Mouse (Mus musculus) cerebellum, adult 18-20 months (tissue): ENCODE measurements around the gene Bag6.
A peak's percentile ranks its signal among the peaks of the same experiment; 100 is the strongest.

ENCODE experiments used
- DNase-seq, 2 experiments: peaks; one replicate each; pipeline ENCODE4 v3.0.0; 2021

Bag6 gene

GRCm38 (mm10) chr17:35134801-35135590, at the start of gene Bag6:
TSS of gene Bag6 (plus strand) at chr17:35135178.
- peak; percentile 91 to 96 for DNase-seq

GRCm38 (mm10) chr17:35085208-35085865, 49.6 kb upstream of the Bag6 start, which contains the start of gene Ly6g6f:
TSS of gene Ly6g6f (minus strand) at chr17:35085610.
- DNase-seq, result no peak

DNA sequence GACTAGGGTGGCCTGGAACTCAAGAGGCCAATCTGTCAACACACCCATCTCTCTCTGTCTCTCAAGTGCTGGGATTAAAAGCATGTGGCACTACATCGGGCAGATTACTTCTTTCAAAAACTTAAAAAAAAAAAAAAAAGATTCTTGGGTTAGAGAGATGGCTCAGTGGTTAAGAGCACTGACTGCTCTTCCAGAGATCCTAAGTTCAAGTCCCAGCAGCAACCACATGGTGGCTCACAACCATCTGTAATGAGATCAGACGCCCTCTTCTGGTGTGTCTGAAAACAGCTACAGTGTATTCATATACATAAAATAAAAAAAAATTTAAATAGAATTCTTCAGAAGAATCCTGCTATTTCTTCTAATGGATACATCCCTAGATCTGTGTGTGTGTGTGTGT, 46.8 kb upstream of the Bag6 start:
- DNase-seq, result no peak

DNA sequence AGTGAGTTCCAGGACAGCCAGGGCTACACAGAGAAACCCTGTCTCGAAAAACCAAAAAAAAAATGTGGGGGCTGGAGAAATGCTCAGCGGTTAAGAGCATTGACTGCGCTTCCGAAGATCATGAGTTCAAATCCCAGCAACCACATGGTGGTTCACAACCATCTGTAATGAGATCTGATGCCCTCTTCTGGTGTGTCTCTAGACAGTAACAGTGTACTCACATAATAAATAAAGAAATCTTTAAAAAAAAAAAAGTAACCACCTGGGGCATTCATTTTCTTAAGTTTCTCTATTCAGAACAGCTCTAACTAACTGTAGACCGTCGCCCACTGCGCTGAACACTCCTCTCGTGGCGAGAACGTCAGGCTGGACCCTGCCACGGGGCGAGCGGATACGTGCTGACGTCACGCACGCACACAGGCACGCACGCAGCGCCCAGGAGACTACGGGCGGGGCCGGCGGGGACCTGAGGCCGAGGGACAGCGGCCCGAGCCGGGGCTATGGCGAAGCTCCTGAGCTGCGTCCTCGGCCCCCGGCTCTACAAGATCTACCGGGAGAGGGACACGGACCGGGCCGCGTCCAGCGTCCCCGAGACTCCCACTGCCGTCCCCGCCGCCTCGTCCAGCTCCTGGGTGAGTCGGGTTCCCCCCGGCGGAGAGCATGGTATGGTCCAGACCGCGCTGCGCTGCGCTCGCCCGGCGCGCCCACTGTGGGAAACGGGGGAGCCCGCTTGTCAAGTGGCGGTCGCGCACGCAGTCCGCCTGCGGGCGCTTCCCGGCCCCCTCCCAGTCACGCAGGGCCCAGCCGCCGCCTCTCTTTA, 45.9 kb upstream of the Bag6 start, which contains the start of gene Abhd16a:
Gene Abhd16a, plus strand, starts transcription at position 439 of the 820 bp plus-strand sequence.
- DNase-seq, result peak; percentile 97

- peak; percentile 83 to 92 for DNase-seq
These were observed 44.6 kb upstream of the Bag6 start for GRCm38 (mm10) chr17:35090166-35090932.

DNA sequence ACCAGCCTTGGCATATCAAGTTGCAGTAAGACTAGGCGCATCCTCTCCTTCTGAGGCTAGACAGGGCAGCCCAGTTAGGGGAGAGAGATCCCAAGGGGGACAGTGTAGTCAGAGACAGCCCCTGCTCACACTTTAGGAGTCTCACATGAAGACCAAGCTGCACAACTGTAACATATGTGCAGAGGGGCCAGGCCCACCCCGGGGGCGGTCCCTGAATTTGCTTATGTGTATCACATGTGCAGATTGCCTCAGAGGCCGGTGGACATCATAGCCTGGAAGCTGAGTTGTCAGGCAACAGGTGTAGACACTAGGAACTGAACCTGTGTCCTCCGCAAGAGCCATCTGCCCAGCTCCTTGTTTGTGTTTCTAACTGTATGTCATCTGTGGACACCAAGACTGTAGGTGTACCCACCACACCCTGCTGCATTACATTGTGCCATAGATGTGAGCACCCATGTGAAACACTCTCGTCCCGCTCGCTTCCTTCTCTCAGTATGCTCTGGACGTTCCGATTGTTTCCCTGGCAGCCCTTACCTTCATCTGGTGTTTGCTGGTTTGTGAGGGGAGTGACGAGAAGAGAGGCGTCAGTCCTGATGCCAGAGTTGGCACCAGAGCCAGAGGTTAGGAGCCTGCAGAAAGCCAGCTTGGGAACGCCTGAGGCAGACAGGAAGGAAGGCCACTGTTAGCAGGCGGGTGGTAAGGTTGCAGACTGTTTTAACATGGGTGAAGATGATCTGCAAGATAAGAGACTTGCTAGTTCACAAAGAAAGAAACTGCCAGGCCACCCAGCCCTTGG, 42.4 kb upstream of the Bag6 start:
- no peak for DNase-seq

DNA sequence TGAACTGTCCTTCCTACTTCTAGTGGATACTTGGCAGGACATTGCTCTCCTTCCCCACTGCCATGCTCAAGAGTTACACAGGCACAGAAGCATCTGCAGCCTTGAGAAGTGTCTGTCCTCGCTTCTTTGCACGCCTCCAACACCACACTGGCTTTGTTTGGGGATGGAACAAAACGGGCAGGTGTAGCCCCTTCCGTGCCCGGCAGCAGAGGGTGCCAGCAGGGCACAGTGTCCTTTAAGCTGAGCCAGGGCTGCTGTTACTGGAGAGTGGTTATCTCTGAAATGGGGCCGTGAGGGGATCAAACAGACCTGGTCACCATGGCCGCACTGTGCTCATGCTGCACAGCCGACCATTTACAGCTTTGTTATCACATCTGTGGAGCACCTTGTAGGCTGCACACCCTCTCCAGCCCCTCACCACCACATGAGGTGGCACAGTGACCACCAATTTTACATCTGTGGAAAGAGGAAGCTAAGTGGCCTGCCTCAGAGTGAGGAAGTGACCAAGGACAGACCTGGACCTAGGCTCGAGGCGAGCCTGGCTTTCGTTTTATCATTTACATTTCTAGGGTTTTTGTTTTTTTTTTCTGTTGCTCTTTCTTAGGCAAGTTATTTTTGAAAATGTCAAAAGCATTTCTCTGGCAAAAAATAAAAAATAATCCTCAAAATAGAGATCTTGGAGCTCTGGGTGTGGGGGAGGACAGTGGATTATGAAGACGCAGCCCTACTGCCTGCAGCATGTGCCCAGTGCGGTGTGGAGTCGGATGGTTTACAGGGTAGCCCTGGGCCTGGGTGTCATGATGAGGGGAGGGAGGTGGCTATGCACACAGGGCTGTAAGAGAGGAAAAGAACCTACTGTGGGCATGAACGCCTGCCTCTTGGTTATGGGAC, 40.3 kb upstream of the Bag6 start:
- no peak for DNase-seq

DNA sequence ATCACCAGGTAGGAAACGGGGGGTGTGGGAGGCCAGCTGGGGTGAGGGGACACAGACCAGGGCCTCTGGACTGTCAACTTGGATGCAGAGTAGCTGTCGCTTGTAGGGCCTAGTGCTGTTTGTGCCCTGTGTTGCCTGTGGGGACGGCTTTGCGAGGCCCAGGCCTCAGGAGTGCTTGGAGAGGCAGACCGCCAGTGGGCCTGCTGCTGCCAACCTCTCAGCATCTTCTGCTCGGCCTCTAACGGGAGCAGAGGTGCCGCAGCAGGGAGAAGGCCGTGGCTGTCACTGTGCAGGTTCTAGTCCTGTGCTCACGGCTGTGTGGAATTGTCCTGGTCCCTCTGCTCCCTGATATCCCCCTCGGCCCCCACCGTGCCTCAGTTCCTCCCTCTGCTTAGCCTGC, 38.4 kb upstream of the Bag6 start:
- DNase-seq, result peak in 1 of 2 experiments; percentile 58

DNA sequence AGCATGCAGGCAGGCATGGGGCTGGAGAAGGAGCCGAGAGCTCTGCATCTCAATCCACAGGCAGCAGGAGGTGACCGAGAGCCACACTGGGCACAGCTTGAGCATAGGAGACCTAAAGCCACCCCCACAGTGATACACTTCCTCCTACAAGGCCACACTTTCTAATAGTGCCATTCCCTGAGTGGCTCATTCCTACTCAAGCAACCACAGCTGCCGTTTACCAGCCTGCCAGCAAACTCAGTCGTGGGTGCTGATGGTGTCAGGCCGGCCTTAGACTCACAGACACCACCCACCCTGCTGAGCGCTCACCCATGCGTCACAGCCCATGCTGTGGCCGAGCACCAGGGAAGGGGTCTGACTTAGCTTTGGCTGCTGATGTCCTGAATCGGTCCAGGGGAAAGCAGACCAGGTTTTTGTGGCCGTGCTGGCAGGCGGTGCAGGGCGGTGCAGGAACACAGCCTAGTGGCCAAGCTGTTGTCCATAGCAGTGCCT, 37.8 kb upstream of the Bag6 start:
- DNase-seq, result peak; percentile 74 to 75

DNA sequence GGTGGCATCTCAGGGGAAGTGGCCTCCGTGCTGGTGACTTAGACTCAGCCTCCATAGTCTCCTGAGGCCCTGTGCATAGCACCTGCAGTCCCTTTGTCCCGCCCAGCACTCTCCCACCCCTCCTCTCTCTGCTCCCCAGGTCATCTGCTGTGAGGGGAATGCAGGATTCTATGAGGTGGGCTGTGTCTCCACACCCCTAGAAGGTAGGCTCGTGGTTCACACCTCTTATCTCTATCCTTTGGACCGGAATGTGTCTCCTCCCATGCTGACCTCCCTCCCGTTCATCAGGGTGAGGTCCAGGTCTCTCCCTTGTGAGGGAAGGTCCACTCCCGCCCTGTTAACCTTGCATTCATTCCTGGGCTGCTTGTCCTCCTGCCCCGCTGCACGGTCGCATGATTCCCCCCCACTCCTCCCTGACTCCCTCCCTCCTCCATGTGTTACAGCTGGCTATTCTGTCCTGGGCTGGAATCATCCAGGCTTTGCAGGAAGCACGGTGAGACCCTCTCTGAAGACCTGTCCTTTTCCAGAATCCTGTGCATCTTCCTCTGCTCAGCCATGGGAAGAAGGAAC, 34.7 kb upstream of the Bag6 start:
- DNase-seq, result peak in 1 of 2 experiments; percentile 22

GRCm38 (mm10) chr17:35101161-35101560, 33.8 kb upstream of the Bag6 start:
- peak in 1 of 2 experiments; percentile 37 for DNase-seq

- DNase-seq, result peak in 1 of 2 experiments; percentile 47
These were observed 32.7 kb upstream of the Bag6 start for GRCm38 (mm10) chr17:35102299-35102698.

DNA sequence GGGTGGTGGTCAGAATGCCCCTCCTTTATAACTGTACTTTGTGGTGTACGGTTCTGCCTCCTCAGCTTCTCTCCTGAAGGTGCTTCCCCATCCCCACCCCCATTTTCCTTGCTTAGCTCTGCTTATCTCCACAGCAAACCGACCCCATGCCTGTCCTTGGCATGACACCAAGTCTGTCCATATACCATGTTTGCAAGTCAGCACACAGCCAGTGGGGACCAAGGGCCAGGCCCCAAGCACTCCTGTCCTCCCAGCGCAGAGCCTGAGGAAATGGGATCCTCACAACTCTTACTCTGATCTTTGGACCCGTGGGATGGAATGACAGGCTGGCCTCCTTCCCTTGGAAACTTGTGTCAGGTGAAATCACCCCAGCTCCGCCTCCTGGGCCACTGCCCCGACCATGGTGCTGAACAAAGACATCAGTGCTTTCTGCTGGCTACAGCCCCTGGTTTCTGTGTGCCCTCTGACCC, 31.7 kb upstream of the Bag6 start:
- peak in 1 of 2 experiments; percentile 37 for DNase-seq

- no peak for DNase-seq
These were observed 30.9 kb upstream of the Bag6 start for GRCm38 (mm10) chr17:35104079-35104478.

DNA sequence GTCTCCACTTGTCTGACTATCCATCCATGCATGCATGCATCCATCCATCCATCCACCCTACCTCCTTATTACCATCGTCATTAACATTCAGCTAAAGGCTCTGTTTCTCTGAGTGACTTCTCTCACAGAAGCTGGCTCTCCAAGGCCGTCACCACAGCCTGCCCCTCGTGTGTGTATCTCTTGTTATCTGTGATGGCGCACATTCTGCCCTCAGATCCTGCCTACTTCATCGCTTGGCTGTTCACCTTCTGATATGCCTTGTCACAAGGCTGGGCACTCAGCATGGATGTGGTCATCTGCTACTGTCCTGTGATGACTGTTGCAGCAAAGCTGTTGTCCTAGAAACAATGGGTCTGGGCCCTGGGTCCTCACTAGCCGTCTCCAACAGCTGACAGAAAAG, 30.2 kb upstream of the Bag6 start:
- DNase-seq, result no peak

DNA sequence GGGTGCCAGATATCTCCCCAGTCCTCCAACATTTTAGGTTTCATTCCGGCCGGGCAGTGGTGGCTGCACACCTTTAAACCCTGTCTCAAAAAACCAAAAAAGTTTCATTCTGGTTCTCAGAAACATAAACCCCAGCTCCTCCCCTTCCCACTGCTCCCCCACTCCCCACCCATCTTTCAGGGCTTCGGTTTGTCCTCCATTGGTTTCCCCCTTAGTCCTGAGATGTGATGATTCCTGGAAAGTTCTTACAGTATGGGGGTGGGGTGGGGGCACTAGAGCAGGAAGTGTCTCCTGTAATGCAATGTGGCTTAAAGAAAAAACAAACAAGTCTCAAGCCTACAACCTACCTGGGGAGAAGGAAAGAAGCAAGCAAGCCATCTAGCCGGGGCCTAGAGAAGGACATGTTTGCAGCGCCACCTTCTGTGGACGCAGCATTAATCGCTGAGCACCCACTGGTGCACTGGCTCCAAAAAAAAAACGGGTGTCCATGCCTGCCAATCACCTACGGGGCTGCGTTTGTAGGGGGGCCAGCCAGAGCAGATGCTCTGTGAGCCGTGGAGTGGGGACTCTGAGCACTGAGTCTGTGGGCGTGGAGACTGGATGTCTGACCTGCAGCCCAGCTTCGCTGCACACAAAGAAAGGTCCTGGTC, 29.1 kb upstream of the Bag6 start:
- peak; percentile 76 to 77 for DNase-seq

- no peak for DNase-seq
These were observed 28.5 kb upstream of the Bag6 start for GRCm38 (mm10) chr17:35106522-35106921.

- DNase-seq, result peak; percentile 46 to 69
These were observed 26.9 kb upstream of the Bag6 start, which contains the start of gene Ly6g5c for GRCm38 (mm10) chr17:35108097-35108496. TSS of gene Ly6g5c (plus strand) at chr17:35108279.

DNA sequence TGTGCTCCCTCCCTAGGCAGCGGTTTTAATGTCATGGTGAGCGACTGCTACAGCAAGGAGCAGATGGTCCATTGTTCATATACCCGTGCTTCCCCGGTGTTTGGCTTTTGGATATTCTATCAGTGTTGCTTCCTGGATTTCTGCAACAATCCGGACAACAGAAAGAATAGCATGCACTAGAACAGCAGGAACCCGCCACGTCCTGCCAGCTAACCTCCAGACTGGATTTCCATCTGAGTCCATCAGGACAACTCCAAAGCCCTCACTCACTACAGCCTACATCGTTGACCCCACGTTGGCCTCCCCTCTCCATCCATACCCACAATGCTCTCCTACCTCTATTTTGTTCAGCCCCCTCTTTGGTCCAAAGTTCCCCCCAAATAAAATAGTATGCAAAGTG, 23.2 kb upstream of the Bag6 start:
- DNase-seq, result no peak
